Mouse (Mus musculus) cerebellum, postnatal 4 days (tissue): Measurements from ENCODE around the gene Rprd2.

Experiments used
- DNase-seq, 2 experiments: peaks; one replicate each; pipeline ENCODE4 v3.0.0; 2022; ENCODE audit warnings: low spot score in 2 of 2, mixed read lengths in 1 of 2

Gene Rprd2

DNA sequence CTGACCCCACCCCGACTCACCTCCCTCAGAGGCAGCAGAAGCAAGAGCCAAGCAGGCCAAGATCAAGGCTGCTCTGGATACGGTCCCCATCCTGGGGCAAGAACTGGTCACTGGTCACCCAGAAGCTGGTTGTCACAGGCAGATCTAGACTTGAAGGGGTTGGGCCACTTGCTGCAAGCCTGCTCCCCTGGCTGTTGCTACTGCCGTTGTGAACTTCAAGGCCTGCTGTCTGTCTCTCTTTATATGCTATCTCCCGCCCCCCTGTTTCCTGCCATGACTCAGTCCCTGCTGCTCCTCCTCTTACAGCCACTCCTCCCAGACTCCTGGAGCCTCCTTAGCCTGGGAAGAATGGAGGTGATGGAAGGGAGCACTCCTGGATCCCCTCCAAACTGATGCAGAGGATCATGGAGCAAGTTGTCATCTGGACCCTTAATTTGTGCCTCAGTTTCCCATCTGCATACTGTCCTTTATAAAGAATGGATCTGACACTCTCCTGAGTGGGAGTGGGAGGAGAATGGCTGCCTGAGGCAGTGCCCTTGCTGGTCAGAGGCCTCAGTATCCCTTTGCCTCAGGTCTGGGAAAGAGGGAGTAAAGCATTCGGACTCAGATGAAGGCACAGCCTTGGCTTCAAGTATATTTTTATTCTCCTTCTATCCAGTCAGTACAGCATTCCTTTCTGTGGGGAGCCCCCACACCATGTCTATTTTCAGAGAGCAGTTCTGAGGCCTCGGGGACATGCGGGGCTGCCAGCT, 79.1 kb downstream of the Rprd2 start, which contains the start of gene Ecm1:
TSS of gene Ecm1 (minus strand) at position 217 of the 752 bp plus-strand sequence.
- DNase-seq = no peak

GRCm38 (mm10) chr3:95735071-95735670, 83.5 kb downstream of the Rprd2 start:
- no peak for DNase-seq

DNA sequence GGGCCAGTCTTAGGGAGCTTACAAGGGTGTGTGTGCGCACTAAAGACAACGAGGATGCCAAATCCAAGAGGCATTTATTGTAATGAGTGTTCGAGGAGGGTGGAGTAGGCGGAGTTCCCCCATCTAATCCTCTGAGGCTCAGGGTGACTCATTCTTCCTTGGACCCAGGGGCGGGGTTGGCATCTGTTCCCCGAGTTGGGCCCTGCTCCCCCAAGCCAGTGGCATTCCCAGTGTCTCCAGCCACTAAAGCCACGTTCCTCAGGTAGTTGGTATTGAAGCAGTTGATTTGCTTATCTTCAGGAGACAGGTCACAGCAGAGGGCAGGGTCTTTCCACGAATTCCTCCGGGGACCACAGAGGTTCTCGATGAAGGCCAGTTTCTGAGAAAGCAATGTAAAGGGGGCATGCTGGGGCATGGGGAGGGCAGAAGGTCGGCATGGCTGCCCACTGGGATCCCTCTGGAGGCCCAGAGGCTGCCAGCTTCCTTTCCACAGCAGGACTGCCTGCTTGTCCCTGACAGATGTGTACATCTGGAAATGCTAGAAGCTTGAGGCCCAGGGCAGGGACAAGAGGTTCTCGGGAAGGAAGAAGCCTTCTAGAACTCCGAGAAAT, 84.5 kb downstream of the Rprd2 start:
- no peak for DNase-seq

GRCm38 (mm10) chr3:95732744-95733521, 85.7 kb downstream of the Rprd2 start:
- no peak for DNase-seq

DNA sequence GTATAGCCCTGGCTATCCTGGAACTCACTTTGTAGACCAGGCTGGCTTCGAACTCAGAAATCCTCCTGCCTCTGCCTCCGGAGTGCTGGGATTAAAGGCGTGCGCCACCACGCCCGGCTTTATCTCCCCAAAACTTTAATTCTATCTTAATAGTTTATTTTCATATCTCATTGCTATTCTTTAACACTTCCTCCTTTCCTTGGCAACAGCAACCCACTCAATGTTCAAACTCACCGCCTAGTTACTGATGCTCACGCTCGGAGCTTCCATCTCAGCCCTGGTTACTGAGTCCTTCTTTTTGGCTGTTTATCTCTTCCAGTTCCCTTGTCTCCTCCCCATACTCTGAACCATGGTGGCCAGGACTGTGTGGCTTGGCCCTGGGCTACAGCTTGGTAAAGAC, 86.4 kb downstream of the Rprd2 start:
- DNase-seq = no peak

DNA sequence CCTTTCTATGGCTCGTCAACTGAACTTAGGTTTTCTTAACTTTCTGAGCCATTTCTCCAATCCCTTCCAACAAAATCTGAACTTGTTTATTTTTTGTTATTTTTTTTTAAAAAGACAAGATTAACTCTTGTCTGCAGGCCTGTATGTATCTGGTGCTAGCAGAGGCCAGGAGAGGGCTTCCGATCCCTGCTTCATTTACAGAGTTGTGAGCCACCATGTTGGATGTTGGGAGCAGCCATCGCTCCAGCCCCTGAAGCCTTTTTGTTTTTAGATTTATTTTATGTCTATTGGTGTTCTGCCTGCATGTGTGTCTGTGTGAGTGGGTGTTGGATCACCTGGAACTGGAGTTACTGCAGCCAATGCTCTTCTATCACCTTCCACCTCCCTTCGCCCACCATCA, 86.9 kb downstream of the Rprd2 start:
- DNase-seq = no peak

- DNase-seq = no peak
Measured at GRCm38 (mm10) chr3:95730431-95730830, 88.2 kb downstream of the Rprd2 start.

DNA sequence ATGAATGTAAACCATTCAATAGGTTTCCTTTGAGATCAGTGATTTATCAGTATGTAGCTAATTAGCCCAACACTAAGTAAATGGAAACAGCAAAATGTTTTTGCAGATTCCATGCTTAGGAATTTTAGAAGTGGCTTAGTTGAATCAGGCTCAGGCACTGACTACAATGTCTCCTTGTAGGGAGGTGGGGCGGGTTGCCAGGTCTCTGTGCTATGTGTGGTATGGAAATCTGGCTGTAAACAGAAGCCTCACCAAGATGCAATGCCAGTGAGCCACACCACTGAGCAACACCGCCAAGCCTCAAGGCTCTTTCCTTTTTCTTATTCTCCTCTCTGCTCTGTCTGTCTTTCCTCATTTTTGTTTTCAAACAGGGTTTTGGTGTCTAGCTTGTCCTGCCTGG, 89.8 kb downstream of the Rprd2 start:
- no peak for DNase-seq

GRCm38 (mm10) chr3:95726696-95727358, 91.8 kb downstream of the Rprd2 start:
- no peak for DNase-seq

GRCm38 (mm10) chr3:95725863-95726262, 92.8 kb downstream of the Rprd2 start:
- DNase-seq = no peak

GRCm38 (mm10) chr3:95722386-95722785, 96.3 kb downstream of the Rprd2 start:
- no peak for DNase-seq

DNA sequence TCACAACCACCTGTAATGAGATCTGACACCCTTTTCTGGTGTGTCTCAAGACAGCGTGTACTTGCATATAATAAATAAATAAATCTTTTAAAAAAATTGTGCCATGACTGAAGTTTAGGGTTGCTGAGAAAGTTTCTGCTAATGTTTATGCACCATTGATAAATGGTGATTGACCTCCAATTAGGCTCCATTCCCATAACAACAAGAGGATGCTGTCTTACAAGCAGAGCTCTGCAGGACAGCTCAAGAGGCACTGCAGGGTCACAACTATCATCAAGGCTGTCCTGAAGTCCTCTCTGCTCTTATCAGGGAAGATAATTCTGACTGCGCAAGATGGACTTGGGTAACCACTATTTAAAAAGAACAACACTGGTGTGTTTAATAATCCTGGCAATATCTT, 100.5 kb downstream of the Rprd2 start:
- no peak for DNase-seq

DNA sequence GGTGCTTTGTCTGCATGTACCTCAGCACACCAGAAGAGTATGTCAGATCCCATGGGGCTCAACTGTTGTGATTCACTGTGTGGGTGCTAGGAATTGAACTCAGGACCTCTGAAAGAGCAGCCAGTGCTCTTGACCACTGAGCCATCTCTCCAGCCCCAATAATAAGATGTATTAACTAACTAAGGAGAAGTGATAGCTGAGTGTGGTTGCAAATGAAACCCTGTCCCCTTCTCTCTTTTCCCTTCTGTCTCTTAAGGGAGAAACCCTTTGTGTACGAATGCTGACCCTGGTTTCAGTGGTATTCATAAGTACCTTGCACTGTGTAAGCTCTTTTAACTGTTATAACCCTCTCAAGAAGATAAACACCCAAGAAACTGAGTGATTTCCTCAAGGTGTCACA, 102.6 kb downstream of the Rprd2 start:
- DNase-seq = no peak
